ENCODE assay signal across 14 mouse cellular contexts in the genomic region with DNA sequence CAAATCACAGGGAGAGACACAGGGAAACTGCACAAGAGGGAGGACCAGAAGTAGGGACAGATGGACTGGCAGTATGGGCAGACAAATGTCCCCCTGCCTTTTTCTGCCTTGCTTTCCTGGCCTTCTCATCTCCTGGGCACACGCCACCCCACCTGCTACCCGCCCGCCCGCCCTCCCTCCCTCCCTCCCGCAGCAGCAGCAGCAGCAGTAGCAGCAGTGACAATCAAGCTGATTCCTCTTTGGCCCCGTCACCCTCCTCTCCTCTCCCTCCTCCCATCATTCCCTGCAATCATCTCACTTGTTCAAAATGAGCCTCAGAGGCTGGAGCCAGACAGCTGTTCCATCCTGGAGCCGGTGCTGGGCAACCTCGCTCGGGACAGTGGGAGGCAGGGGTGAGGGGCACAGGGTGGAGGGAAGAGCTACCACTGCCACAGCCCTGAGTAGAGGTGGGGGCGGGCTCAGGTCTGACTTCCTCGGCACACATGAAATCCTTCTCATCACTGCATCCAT. TPM values are rescaled to one million over a fixed set of nuclear protein-coding genes. Genes with fewer than 3 reads are reported as not detected.
DNase-seq lines count a peak whose midpoint lies in the region; ATAC-seq and TF ChIP-seq lines count a peak whose summit lies in the region.
"Had no signal": no experiment of that assay in that cellular context is flagged by ENCODE, and none has a peak within 500 bp of the region (broad histone marks: within the 10 kb centered on the region; RNA-seq: fewer than 3 reads in every experiment).

No protein-coding gene starts in this region.

- no peaks in the 10 kb centered on the region for H3K27me3 ChIP-seq in stomach, embryonic 14.5 days (ENCODE audit: control insufficient read depth, insufficient read depth, low read length)
- H3K27me3 ChIP-seq in stomach, postnatal 0 days (ENCODE audit: control insufficient read depth, insufficient read depth, low read length), result no peaks in the 10 kb centered on the region
- H3K27me3 ChIP-seq in hindbrain, postnatal 0 days (ENCODE audit: insufficient read depth, low read length), result no peaks in the 10 kb centered on the region
- H3K27me3 ChIP-seq: heart, embryonic 15.5 days had no signal

- TF ChIP-seq CTCF in stomach, postnatal 0 days (IDR thresholded peaks at IDR 0.05; ENCODE audit: low read depth), result no peak
- TF ChIP-seq CTCF in hindbrain, postnatal 0 days (IDR thresholded peaks at IDR 0.05; ENCODE audit: low read depth), result no peak

- no peak for TF ChIP-seq EP300 in stomach, postnatal 0 days (optimal IDR thresholded peaks at IDR 0.05)

- no peak overlapping the region for H3K4me2 ChIP-seq in stomach, embryonic 14.5 days (replicated peaks; ENCODE audit: low read depth, low read length)
- H3K4me2 ChIP-seq in stomach, postnatal 0 days (replicated peaks; ENCODE audit: low read depth), result no peak overlapping the region
- H3K4me2 ChIP-seq in hindbrain, postnatal 0 days (ENCODE audit: low read depth, low read length), result no peak overlapping the region
- H3K4me2 ChIP-seq: heart, embryonic 15.5 days had no signal

- no peak overlapping the region for H3K27ac ChIP-seq in stomach, embryonic 14.5 days (ENCODE audit: low read length)
- no peak overlapping the region for H3K27ac ChIP-seq in stomach, postnatal 0 days (replicated peaks)
- peak overlapping the region; percentile 57 for H3K27ac ChIP-seq in hindbrain, postnatal 0 days
- H3K27ac ChIP-seq: heart, embryonic 15.5 days; liver, embryonic 14.5 days had no signal

- no peaks in the 10 kb centered on the region for H3K4me1 ChIP-seq in stomach, embryonic 14.5 days (ENCODE audit: control insufficient read depth, insufficient read depth, low read length)
- H3K4me1 ChIP-seq in stomach, postnatal 0 days (replicated peaks; ENCODE audit: control insufficient read depth, insufficient read depth), result no peaks in the 10 kb centered on the region
- H3K4me1 ChIP-seq in hindbrain, postnatal 0 days (ENCODE audit: insufficient read depth, low read length), result 0 out of 2 replicates have a peak, but pooled peaks cover 5% of the 10 kb centered on the region
- H3K4me1 ChIP-seq: heart, embryonic 15.5 days; megakaryocyte, embryonic 14.5 days had no signal

- ATAC-seq in stomach, embryonic 14.5 days (ENCODE audit: insufficient number of reproducible peaks, insufficient read depth, low FRiP score, low read depth), result peak; percentile 56; the same call in 1 of the 2 replicates
- no peak for ATAC-seq in stomach, postnatal 0 days (ENCODE audit: low FRiP score, low TSS enrichment)
- peak; percentile 72 for ATAC-seq in hindbrain, postnatal 0 days
- no peak for ATAC-seq in monocyte, adult 5-6 weeks (replicated peaks; ENCODE audit: insufficient number of reproducible peaks, low FRiP score, low TSS enrichment, poor library complexity, severe bottlenecking)
- ATAC-seq: intestine, postnatal 0 days had no signal

- no peaks in the 10 kb centered on the region for H3K36me3 ChIP-seq in stomach, embryonic 14.5 days (ENCODE audit: control insufficient read depth, insufficient read depth, low read length)
- H3K36me3 ChIP-seq in stomach, postnatal 0 days (ENCODE audit: control insufficient read depth, insufficient read depth, low read length), result no peaks in the 10 kb centered on the region
- no peaks in the 10 kb centered on the region for H3K36me3 ChIP-seq in hindbrain, postnatal 0 days (ENCODE audit: insufficient read depth, low read length)
- H3K36me3 ChIP-seq: heart, embryonic 15.5 days had no signal

- H3K9me3 ChIP-seq in stomach, embryonic 14.5 days (ENCODE audit: control insufficient read depth, low read depth, low read length), result no peaks in the 10 kb centered on the region
- no peaks in the 10 kb centered on the region for H3K9me3 ChIP-seq in stomach, postnatal 0 days (ENCODE audit: control insufficient read depth, low read length)
- H3K9me3 ChIP-seq in hindbrain, postnatal 0 days (ENCODE audit: low read length), result no peaks in the 10 kb centered on the region
- H3K9me3 ChIP-seq: heart, embryonic 15.5 days had no signal

- no peak overlapping the region for H3K4me3 ChIP-seq in stomach, embryonic 14.5 days (ENCODE audit: low read depth, low read length)
- no peak overlapping the region for H3K4me3 ChIP-seq in stomach, postnatal 0 days (ENCODE audit: low read depth, low read length)
- H3K4me3 ChIP-seq in hindbrain, postnatal 0 days (ENCODE audit: low read length), result no peak overlapping the region
- H3K4me3 ChIP-seq: heart, embryonic 15.5 days; megakaryocyte, embryonic 14.5 days had no signal

- 31% methylated on average over 6 of the region's 11 CpGs for WGBS in stomach, embryonic 14.5 days
- 42% methylated on average over 10 of the region's 11 CpGs for WGBS in stomach, postnatal 0 days
- 20% methylated on average over 11 of the region's 11 CpGs for WGBS in hindbrain, postnatal 0 days

- DNase-seq in embryo, embryonic 10 days (ENCODE audit: low spot score), result peak; percentile 32
- no peak for DNase-seq in embryo, embryonic 10.5 days (ENCODE audit: low spot score)
- no peak for DNase-seq in stomach, postnatal 0 days (ENCODE audit: low spot score)
- peak; percentile 49 for DNase-seq in hindbrain, postnatal 0 days (ENCODE audit: low spot score)
- peak; percentile 76 for DNase-seq in retina, postnatal 1 day
- no peak for DNase-seq in testis, postnatal 10 days (ENCODE audit: low spot score)
- DNase-seq: adrenal gland, adult 2 months; cerebellum, adult 9-11 months had no signal

- no peak overlapping the region for H3K9ac ChIP-seq in stomach, embryonic 14.5 days (replicated peaks; ENCODE audit: low read depth, low read length)
- H3K9ac ChIP-seq in stomach, postnatal 0 days (ENCODE audit: low read length), result no peak overlapping the region
- no peak overlapping the region for H3K9ac ChIP-seq in hindbrain, postnatal 0 days (replicated peaks; ENCODE audit: low read length)
- H3K9ac ChIP-seq: heart, embryonic 15.5 days; liver, embryonic 14.5 days had no signal

RNA-seq across cellular contexts. Expression of a gene that starts 32.6 kb away (rescaled TPM):
- polyA plus RNA-seq in stomach, embryonic 14.5 days (2014; fragmentation: Nextera tagmentation; extraction: Ambion mirVana), result 8.0 and 8.6 TPM in 2 replicates
- 2.3 and 2.5 TPM in 2 replicates for polyA plus RNA-seq in stomach, postnatal 0 days (2015; fragmentation: Nextera tagmentation; extraction: Ambion mirVana)
- total RNA-seq in hindbrain, postnatal 0 days (2014; rRNA removed), result 317 and 346 TPM in 2 replicates
- polyA plus RNA-seq in hindbrain, postnatal 0 days (2015; fragmentation: Nextera tagmentation; extraction: Ambion mirVana), result 190 and 213 TPM in 2 replicates
- not detected in 3 replicates for total RNA-seq in monocyte, adult 5-6 weeks (2017)

Comparison
In these comparisons a context has a peak if more than half of its experiments do, and no peak if none do; other contexts are left out.
1. DNase-seq: peak in embryo, embryonic 10 days (single experiment), hindbrain, postnatal 0 days (single experiment) and retina, postnatal 1 day (single experiment); none in embryo, embryonic 10.5 days (single experiment), stomach, postnatal 0 days (single experiment) and testis, postnatal 10 days (single experiment).
2. ATAC-seq: peak in stomach, embryonic 14.5 days (single experiment) and hindbrain, postnatal 0 days (single experiment); none in stomach, postnatal 0 days (single experiment) and monocyte, adult 5-6 weeks (single experiment).
3. RNA of a gene that starts 32.6 kb away (polyA plus RNA-seq): 190 to 213 TPM in hindbrain, postnatal 0 days; 8.0 to 8.6 TPM in stomach, embryonic 14.5 days and 2.3 to 2.5 TPM in stomach, postnatal 0 days; every median in the first group is over 10 times any median in the second.